ENCODE assay signal across 15 mouse cellular contexts in the genomic region with DNA sequence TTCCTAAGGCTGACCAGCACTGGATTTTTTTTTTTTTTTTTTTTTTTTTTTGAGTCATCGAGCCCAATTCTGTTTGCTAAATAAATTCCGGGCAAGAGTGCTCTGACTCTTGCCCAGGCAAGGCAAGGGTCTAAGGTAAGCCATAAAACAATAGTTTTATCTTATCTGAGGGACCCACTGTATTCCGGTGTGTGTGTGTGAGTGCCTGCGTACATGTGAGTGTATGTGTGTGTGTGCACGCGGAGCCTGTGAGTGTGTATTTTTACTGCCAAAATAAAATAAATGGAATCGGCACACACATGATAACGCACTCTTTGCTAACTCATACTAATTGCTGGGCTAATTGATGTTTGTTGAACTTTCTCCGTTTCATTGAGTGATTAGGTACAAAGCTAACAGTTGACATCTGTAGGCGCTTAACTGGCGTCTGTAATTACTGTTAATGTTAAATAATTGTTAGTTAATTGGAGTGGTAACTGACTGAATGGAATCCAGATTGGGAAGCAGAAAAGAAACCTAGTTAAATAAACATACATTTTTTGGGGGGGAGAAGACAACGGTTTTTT.
"Had no signal": no experiment of that assay in that cellular context is flagged by ENCODE, and none has a peak within 500 bp of the region (broad histone marks: within the 10 kb centered on the region; RNA-seq: fewer than 3 reads in every experiment).

No protein-coding gene starts in this region.

- H3K4me2 ChIP-seq: liver, embryonic 11.5 days; liver, embryonic 15.5 days; neural tube, embryonic 12.5 days had no signal

- DNase-seq: kidney, adult 8-10 months; kidney, postnatal 25 days; lung, adult 2 months; lung, postnatal 36 days; midbrain, embryonic 14.5 days; right cerebral cortex, postnatal 4 days; thymus, adult 18-20 months; thymus, postnatal 14 days had no signal

- H3K27ac ChIP-seq: left cerebral cortex, adult 2 months; limb, embryonic 10.5 days; liver, embryonic 15.5 days; neural tube, embryonic 12.5 days had no signal

- H3K4me3 ChIP-seq: left cerebral cortex, adult 2 months; limb, embryonic 10.5 days; liver, embryonic 15.5 days; myocyte; neural tube, embryonic 12.5 days had no signal

- H3K27me3 ChIP-seq: liver, embryonic 15.5 days; neural tube, embryonic 12.5 days had no signal

- H3K9me3 ChIP-seq: limb, embryonic 10.5 days; liver, embryonic 15.5 days; neural tube, embryonic 12.5 days had no signal

- H3K4me1 ChIP-seq: liver, embryonic 15.5 days had no signal

- H3K36me3 ChIP-seq: liver, embryonic 15.5 days had no signal

- ATAC-seq: lung, postnatal 0 days had no signal

- H3K9ac ChIP-seq: liver, embryonic 15.5 days; neural tube, embryonic 12.5 days had no signal
